Mouse (Mus musculus): ENCODE data around the gene Cad.

The Cad gene

DNA sequence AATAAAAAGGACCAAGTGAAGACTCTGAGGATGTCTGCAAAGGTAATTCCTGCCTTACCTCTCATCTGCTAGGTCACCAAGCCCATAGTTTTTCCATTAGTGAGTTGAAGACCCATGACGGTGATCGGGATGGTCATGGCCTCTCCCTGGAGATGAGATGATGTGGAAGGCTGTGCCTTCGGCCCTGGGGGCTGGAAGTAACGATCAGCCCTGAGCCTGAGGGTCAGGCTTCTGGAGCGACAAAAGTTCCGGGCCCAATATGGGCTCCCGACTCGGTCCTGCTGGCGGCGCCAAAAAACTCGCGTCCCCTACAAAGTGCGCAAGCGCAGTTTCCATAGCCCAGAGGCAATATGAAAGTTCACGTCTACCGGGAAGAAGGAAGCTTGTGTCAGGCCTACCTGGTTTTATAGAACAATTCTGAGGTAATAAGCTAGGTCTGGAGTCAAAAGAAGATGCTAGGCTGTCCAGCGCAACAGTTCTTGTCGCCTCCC, 53.5 kb downstream of the Cad start, which contains the start of gene Slc30a3:
Gene Slc30a3, minus strand, starts transcription at position 238 of the 491 bp plus-strand sequence.
- no peak for DNase-seq (ENCODE audit: low spot score in 2 of 2)

DNA sequence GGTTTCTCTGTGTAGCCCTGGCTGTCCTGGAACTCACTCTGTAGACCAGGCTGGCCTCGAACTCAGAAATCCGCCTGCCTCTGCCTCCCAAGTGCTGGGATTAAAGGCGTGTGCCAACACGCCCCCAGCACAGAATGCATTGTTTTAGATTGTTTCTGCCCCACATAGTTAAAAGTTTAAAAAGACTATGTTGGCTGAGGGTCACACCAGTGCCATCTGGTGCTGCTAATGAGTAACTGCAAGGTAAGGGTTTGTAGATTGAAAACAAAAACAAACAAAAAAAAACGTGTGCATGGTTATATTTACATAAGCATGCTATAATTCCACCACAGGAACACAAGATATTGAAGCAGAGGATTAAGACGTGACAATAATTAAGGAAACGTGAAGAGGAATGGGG, 56.2 kb downstream of the Cad start:
- DNase-seq (ENCODE audit: low spot score in 2 of 2) = no peak

DNA sequence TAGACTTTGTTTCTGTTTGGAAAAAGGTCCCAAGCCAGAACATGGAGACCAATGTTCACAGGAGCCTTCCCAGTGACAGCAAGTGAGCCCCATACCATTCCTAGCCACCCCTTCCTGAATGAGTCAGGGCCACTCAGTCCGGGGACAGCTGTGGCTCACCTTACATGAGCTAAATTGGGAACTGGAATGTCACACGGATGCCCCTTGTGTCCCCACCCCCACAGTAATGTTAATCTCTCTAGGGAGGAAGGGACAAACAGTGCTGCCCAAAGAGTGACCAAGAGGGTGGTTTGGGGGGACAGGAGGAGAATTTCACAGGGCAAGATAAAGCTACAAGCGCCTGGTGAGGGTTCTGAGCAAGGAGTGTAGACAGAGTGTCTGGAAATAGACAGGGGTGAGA, 61.8 kb downstream of the Cad start, which contains the start of gene Trim54:
Gene Trim54, plus strand, starts transcription at position 359 of the 400 bp plus-strand sequence.
- DNase-seq (ENCODE audit: low spot score in 2 of 2) = no peak

GRCm38 (mm10) chr5:31116912-31117311, 62.3 kb downstream of the Cad start:
- no peak for DNase-seq (ENCODE audit: low spot score in 2 of 2)

GRCm38 (mm10) chr5:31121111-31121510, 66.5 kb downstream of the Cad start:
- no peak for DNase-seq (ENCODE audit: low spot score in 2 of 2)

GRCm38 (mm10) chr5:31123481-31123880, 68.9 kb downstream of the Cad start:
- no peak for DNase-seq (ENCODE audit: low spot score in 2 of 2)

- DNase-seq (ENCODE audit: low spot score in 2 of 2) = no peak
Observed at GRCm38 (mm10) chr5:31126050-31126449, 71.5 kb downstream of the Cad start.

Measured in frontal cortex, postnatal 25 days (tissue).